Mouse (Mus musculus) thymus, postnatal 25 days (tissue): ENCODE results near the gene Slc7a9.
A peak's percentile ranks its signal among the peaks of the same experiment; 100 is the strongest.

Source experiments
- DNase-seq: peaks from one replicate; pipeline ENCODE4 v3.0.0; 2022

Slc7a9 gene

GRCm38 (mm10) chr7:35447996-35448846, at the start of gene Slc7a9:
Slc7a9 (plus strand) TSS chr7:35448796.
- DNase-seq = no peak

- DNase-seq = no peak
These were observed 47.4 kb upstream of the Slc7a9 start for GRCm38 (mm10) chr7:35401169-35401568.

- DNase-seq = peak; percentile 59
These were observed 33.4 kb upstream of the Slc7a9 start for GRCm38 (mm10) chr7:35415226-35415625.

GRCm38 (mm10) chr7:35415801-35416653, 32.6 kb upstream of the Slc7a9 start:
- peak; percentile 12 for DNase-seq

GRCm38 (mm10) chr7:35416654-35416948, 32.0 kb upstream of the Slc7a9 start:
- DNase-seq = no peak

- DNase-seq = no peak
These were observed 25.5 kb upstream of the Slc7a9 start for GRCm38 (mm10) chr7:35423071-35423470.

GRCm38 (mm10) chr7:35428146-35428545, 20.4 kb upstream of the Slc7a9 start:
- no peak for DNase-seq

GRCm38 (mm10) chr7:35435266-35435665, 13.3 kb upstream of the Slc7a9 start:
- no peak for DNase-seq

GRCm38 (mm10) chr7:35447501-35447900, 1.1 kb upstream of the Slc7a9 start:
- no peak for DNase-seq

GRCm38 (mm10) chr7:35448867-35449266, 271 bp downstream of the Slc7a9 start:
- no peak for DNase-seq

- DNase-seq = no peak
These were observed 7.7 kb downstream of the Slc7a9 start for GRCm38 (mm10) chr7:35456091-35456814.

- DNase-seq = no peak
These were observed 12.4 kb downstream of the Slc7a9 start for GRCm38 (mm10) chr7:35460971-35461370.

GRCm38 (mm10) chr7:35465027-35465426, 16.4 kb downstream of the Slc7a9 start:
- DNase-seq = no peak

GRCm38 (mm10) chr7:35467856-35468255, 19.3 kb downstream of the Slc7a9 start:
- DNase-seq = no peak

GRCm38 (mm10) chr7:35470794-35471193, 22.2 kb downstream of the Slc7a9 start:
- DNase-seq = no peak

GRCm38 (mm10) chr7:35476457-35476856, 27.9 kb downstream of the Slc7a9 start:
- DNase-seq = no peak

- no peak for DNase-seq
These were observed 36.5 kb downstream of the Slc7a9 start for GRCm38 (mm10) chr7:35485126-35485525.

- no peak for DNase-seq
These were observed 38.0 kb downstream of the Slc7a9 start for GRCm38 (mm10) chr7:35486553-35486952.

- DNase-seq = no peak
These were observed 41.6 kb downstream of the Slc7a9 start for GRCm38 (mm10) chr7:35490186-35490585.

- DNase-seq = no peak
These were observed 42.4 kb downstream of the Slc7a9 start for GRCm38 (mm10) chr7:35491005-35491404.

- no peak for DNase-seq
These were observed 48.9 kb downstream of the Slc7a9 start for GRCm38 (mm10) chr7:35497516-35497915.

- no peak for DNase-seq
These were observed 53.4 kb downstream of the Slc7a9 start for GRCm38 (mm10) chr7:35501995-35502394.
